Mouse (Mus musculus) left cerebral cortex, adult 8-10 months (tissue): ENCODE results near the gene Capn2. TPM values are rescaled to one million over a fixed set of nuclear protein-coding genes. Genes with fewer than 3 reads are reported as not detected.

Source experiments
- total RNA-seq, 4 experiments: library from RNA; stranded (reverse); gene quantifications; 2 replicates each; pipeline ENCODE4 v1.2.4; 2022

Capn2 gene
- total RNA-seq, 4 experiments from 2014 or later: 66.6 to 73.1 (median 71.6) TPM

Other genes starting within 250 kb of the Capn2 start
- 10 to 100 TPM; 73.6 to 84.7 (median 79.1) TPM for gene Degs1, start 234.8 kb downstream of the Capn2 start, total RNA-seq
- gene Fbxo28, start 176.0 kb downstream of the Capn2 start, total RNA-seq: 10 to 100 TPM; 45.3 to 49.9 (median 48.9) TPM
- 10 to 100 TPM; 23.8 to 34.0 (median 26.8) TPM for gene Trp53bp2, start 108.4 kb downstream of the Capn2 start, total RNA-seq
- gene Capn8, start 47.4 kb upstream of the Capn2 start, total RNA-seq: under 1 TPM in 1 of 4 experiments, not detected in 3; 0.18 TPM
- gene Ccdc185, start 231.6 kb upstream of the Capn2 start, total RNA-seq: under 1 TPM; 0.17 to 0.51 (median 0.22) TPM
- gene Susd4, start 246.3 kb upstream of the Capn2 start, total RNA-seq: 100 to 1,000 TPM; 106 to 118 (median 116) TPM